Mouse (Mus musculus) spleen, adult 2 months (tissue): ENCODE measurements around the gene Nectin4.

ENCODE experiments used
- CTCF ChIP-seq: fragments of 200-500 bp; IDR thresholded peaks from 2 replicates; pipeline ENCODE4 v1.5.1; 2011; ENCODE audit warnings: mild to moderate bottlenecking, inconsistent platforms; ENCODE audit not compliant: insufficient read depth, insufficient read length, insufficient replicate concordance; ENCODE audit errors: extremely low read depth
- POLR2A ChIP-seq: fragments of 200-500 bp; IDR thresholded peaks from 2 replicates; pipeline ENCODE4 v1.6.1; 2011; ENCODE audit warnings: low read depth, low read length, inconsistent platforms

GRCm38 (mm10) chr1:171378298-171378697, 8.4 kb downstream of the Nectin4 start:
- TF ChIP-seq CTCF (no peak), POLR2A (no peak)
